Mouse (Mus musculus) intestine, embryonic 14.5 days (tissue): ENCODE data around the gene Exoc6. TPM values are rescaled to one million over a fixed set of nuclear protein-coding genes. Genes with fewer than 3 reads are reported as not detected.

Source experiments
- ATAC-seq: fragments of 200-750 bp; cut with Nextera tagmentation; replicated peaks from 2 replicates; pipeline ENCODE4 v1.8.0; 2017; ENCODE audit warnings: low read depth, moderate number of reproducible peaks, moderate TSS enrichment, moderate library complexity; ENCODE audit not compliant: low FRiP score, low TSS enrichment
- DNase-seq: peaks from one replicate; pipeline ENCODE4 v3.0.0-alpha.2; 2018; ENCODE audit warnings: low spot score
- H3K27ac ChIP-seq: fragments of 300-500 bp; sonication (generic); 2 replicates; pipeline ENCODE4 v1.5.1; 2014; ENCODE audit warnings: low read depth, mild to moderate bottlenecking, control low read depth
- H3K27me3 ChIP-seq: fragments of 300-500 bp; sonication (generic); replicated peaks from 2 replicates; pipeline ENCODE4 v1.6.1; 2014; ENCODE audit warnings: low read length, control low read depth; ENCODE audit not compliant: control insufficient read depth, insufficient read depth
- H3K36me3 ChIP-seq: fragments of 300-500 bp; sonication (generic); 2 replicates; pipeline ENCODE4 v1.6.1; 2014; ENCODE audit warnings: low read length, control low read depth; ENCODE audit not compliant: control insufficient read depth, insufficient read depth
- H3K4me1 ChIP-seq: fragments of 300-500 bp; sonication (generic); replicated peaks from 2 replicates; pipeline ENCODE4 v1.6.1; 2014; ENCODE audit warnings: low read length, control low read depth, mixed read lengths; ENCODE audit not compliant: control insufficient read depth, insufficient read depth
- H3K4me2 ChIP-seq: fragments of 300-500 bp; sonication (generic); 2 replicates; pipeline ENCODE4 v1.6.1; 2014; ENCODE audit warnings: low read length
- H3K4me3 ChIP-seq: fragments of 300-500 bp; sonication (generic); 2 replicates; pipeline ENCODE4 v1.5.1; 2014; ENCODE audit warnings: low read depth, low read length, control low read depth, mixed read lengths
- H3K9ac ChIP-seq: fragments of 300-500 bp; sonication (generic); 2 replicates; pipeline ENCODE4 v1.6.1; 2014; ENCODE audit warnings: mild to moderate bottlenecking, low read length
- H3K9me3 ChIP-seq: fragments of 300-500 bp; sonication (generic); 2 replicates; pipeline ENCODE4 v1.6.1; 2016; ENCODE audit warnings: low read length, control low read depth; ENCODE audit not compliant: control insufficient read depth
- WGBS: fragments of 180-500 bp; shearing (Covaris S2); extraction: QIAGEN DNeasy Blood & Tissue Kit; methylation state at CpG from one replicate; pipeline ENCODE4 v1.1.7; 2014; 5-methylcytosine and 5-hydroxymethylcytosine counted together
- polyA plus RNA-seq: library from polyadenylated mRNA; unstranded; fragments of >200 nt; fragmentation: Nextera tagmentation; extraction: Ambion mirVana; gene quantifications from 2 replicates; pipeline ENCODE4 v1.2.1, GENCODE M21; 2014

Exoc6 gene
- 14.9 and 15.7 TPM in 2 replicates for polyA plus RNA-seq

- no peaks in the 10 kb centered on the region for H3K9me3 ChIP-seq
- H3K36me3 ChIP-seq = no peaks in the 10 kb centered on the region
- WGBS = under 1% methylated on average over 51 of the region's 89 CpGs
- H3K4me2 ChIP-seq = peak within 1 kb of the TSS; percentile 96
- H3K27ac ChIP-seq = peak within 1 kb of the TSS; percentile 29; the same call in 1 of the 2 replicates
- no peaks in the 10 kb centered on the region for H3K27me3 ChIP-seq
- H3K4me1 ChIP-seq = peaks cover 7% of the 10 kb centered on the region; the same call in 1 of the 2 replicates
- ATAC-seq (peak; percentile 86), DNase-seq (peak; percentile 89)
- H3K4me3 ChIP-seq = peak within 1 kb of the TSS; percentile 83
- peak within 1 kb of the TSS; percentile 59 for H3K9ac ChIP-seq
These were observed at the start of gene Exoc6 for GRCm38 (mm10) chr19:37550101-37551039. Gene Exoc6, plus strand, starts transcription at chr19:37550418.

- ATAC-seq (no peak), DNase-seq (no peak)
- Histone ChIP-seq H3K36me3 (no peaks in the 10 kb centered on the region), H3K4me3 (no peak overlapping the region), H3K9ac (no peak overlapping the region), H3K4me2 (no peak overlapping the region), H3K27ac (no peak overlapping the region), H3K9me3 (no peaks in the 10 kb centered on the region), H3K27me3 (no peaks in the 10 kb centered on the region), H3K4me1 (no peaks in the 10 kb centered on the region)
- WGBS = 82% methylated on average over 8 of the region's 8 CpGs
These were observed 47.2 kb upstream of the Exoc6 start for GRCm38 (mm10) chr19:37502996-37503395.

GRCm38 (mm10) chr19:37506066-37506465, 44.2 kb upstream of the Exoc6 start:
- WGBS = 62% methylated on average over 7 of the region's 7 CpGs
- H3K27ac ChIP-seq = no peak overlapping the region
- DNase-seq = no peak

GRCm38 (mm10) chr19:37506614-37507013, 43.6 kb upstream of the Exoc6 start:
- Histone ChIP-seq H3K36me3 (no peaks in the 10 kb centered on the region), H3K27me3 (no peaks in the 10 kb centered on the region), H3K4me3 (no peak overlapping the region), H3K9me3 (no peaks in the 10 kb centered on the region), H3K4me1 (no peaks in the 10 kb centered on the region), H3K4me2 (no peak overlapping the region), H3K27ac (no peak overlapping the region), H3K9ac (no peak overlapping the region)
- WGBS = 68% methylated on average over 5 of the region's 5 CpGs
- no peak for DNase-seq
- no peak for ATAC-seq

More at GRCm38 (mm10) chr19:37506066-37506465, 44.2 kb upstream of the Exoc6 start:
- Histone ChIP-seq H3K4me2 (no peak overlapping the region), H3K9ac (no peak overlapping the region), H3K9me3 (no peaks in the 10 kb centered on the region), H3K36me3 (no peaks in the 10 kb centered on the region), H3K4me3 (no peak overlapping the region), H3K27me3 (no peaks in the 10 kb centered on the region), H3K4me1 (no peaks in the 10 kb centered on the region)
- no peak for ATAC-seq

- H3K36me3 ChIP-seq = no peaks in the 10 kb centered on the region
- no peaks in the 10 kb centered on the region for H3K4me1 ChIP-seq
- H3K27me3 ChIP-seq = no peaks in the 10 kb centered on the region
- 12% methylated on average over 11 of the region's 11 CpGs for WGBS
- no peak overlapping the region for H3K4me3 ChIP-seq
- no peak overlapping the region for H3K27ac ChIP-seq
- ATAC-seq (0 out of 2 replicates have a peak, but pooled peaks have one; percentile 27), DNase-seq (peak; percentile 90)
- H3K9me3 ChIP-seq = no peaks in the 10 kb centered on the region
- no peak overlapping the region for H3K9ac ChIP-seq
- no peak overlapping the region for H3K4me2 ChIP-seq
These were observed 40.5 kb upstream of the Exoc6 start for GRCm38 (mm10) chr19:37509725-37510124.

- H3K36me3 ChIP-seq = no peaks in the 10 kb centered on the region
- ATAC-seq = no peak
- no peak for DNase-seq
- WGBS = 50% methylated on average over 7 of the region's 7 CpGs
- H3K9ac ChIP-seq = no peak overlapping the region
- H3K4me3 ChIP-seq = no peak overlapping the region
- H3K4me1 ChIP-seq = no peaks in the 10 kb centered on the region
- no peak overlapping the region for H3K4me2 ChIP-seq
- H3K9me3 ChIP-seq = no peaks in the 10 kb centered on the region
- H3K27me3 ChIP-seq = no peaks in the 10 kb centered on the region
- H3K27ac ChIP-seq = no peak overlapping the region
These were observed 35.4 kb upstream of the Exoc6 start for GRCm38 (mm10) chr19:37514811-37515292.

GRCm38 (mm10) chr19:37517419-37517818, 32.8 kb upstream of the Exoc6 start:
- no peaks in the 10 kb centered on the region for H3K27me3 ChIP-seq
- 59% methylated on average over 7 of the region's 7 CpGs for WGBS
- no peak for ATAC-seq

GRCm38 (mm10) chr19:37520740-37521433, 29.3 kb upstream of the Exoc6 start:
- H3K9me3 ChIP-seq = no peaks in the 10 kb centered on the region
- H3K36me3 ChIP-seq = no peaks in the 10 kb centered on the region
- no peak overlapping the region for H3K4me3 ChIP-seq
- H3K9ac ChIP-seq = no peak overlapping the region
- ATAC-seq (no peak), DNase-seq (no peak)
- H3K27ac ChIP-seq = no peak overlapping the region
- H3K4me1 ChIP-seq = no peaks in the 10 kb centered on the region
- no peak overlapping the region for H3K4me2 ChIP-seq
- WGBS = 67% methylated on average over 18 of the region's 18 CpGs
- H3K27me3 ChIP-seq = no peaks in the 10 kb centered on the region

More at GRCm38 (mm10) chr19:37517419-37517818, 32.8 kb upstream of the Exoc6 start:
- no peaks in the 10 kb centered on the region for H3K4me1 ChIP-seq
- H3K36me3 ChIP-seq = no peaks in the 10 kb centered on the region
- no peak overlapping the region for H3K4me3 ChIP-seq
- no peak overlapping the region for H3K27ac ChIP-seq
- no peak for DNase-seq
- H3K9ac ChIP-seq = no peak overlapping the region
- no peak overlapping the region for H3K4me2 ChIP-seq
- H3K9me3 ChIP-seq = no peaks in the 10 kb centered on the region
